Mouse (Mus musculus): ENCODE measurements at regions not wholly inside any gene's neighbourhood (a gene's known extent, or its start where the extent isn't known, plus 50 kb on each side); places are given as distances from the start of the nearest gene placed in this dataset.
A peak's percentile ranks its signal among the peaks of the same experiment; 100 is the strongest.

DNA sequence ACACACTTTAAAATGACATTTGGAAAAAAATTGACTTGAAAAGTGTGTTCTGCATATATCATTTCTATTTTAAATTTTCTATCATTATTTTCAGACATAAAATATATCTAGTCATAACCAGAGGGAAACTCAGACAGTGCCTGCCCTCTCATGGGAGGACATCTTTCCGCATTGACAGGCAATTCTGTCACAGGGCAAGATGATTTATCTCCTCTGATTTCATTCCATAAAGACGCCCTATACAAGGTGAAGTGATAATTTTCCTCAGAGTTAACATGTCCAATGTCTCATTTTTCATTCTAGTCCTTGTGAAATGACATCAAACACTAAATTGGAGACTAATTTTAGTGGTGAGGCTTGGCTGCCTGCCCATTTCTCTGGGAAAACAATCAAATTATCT lies 643.6 kb downstream of the Brinp3 start:
- no peaks in the 10 kb centered on the region for H3K36me3 ChIP-seq (ENCODE audit: control insufficient read depth in 1 of 2, insufficient read depth in 2 of 2, low read length in 2 of 2)
- no peaks in the 10 kb centered on the region for H3K79me2 ChIP-seq (ENCODE audit: control insufficient read depth, insufficient read depth, low read length, poor library complexity)
- no peaks in the 10 kb centered on the region for H3K9me3 ChIP-seq (replicated peaks; ENCODE audit: insufficient read depth, low read length)
- H3K27ac ChIP-seq (ENCODE audit: control insufficient read depth, low read depth, low read length) = no peak overlapping the region
- DNase-seq (ENCODE audit: low read depth, low spot score) = peak; percentile 22
- no peaks in the 10 kb centered on the region for H3K27me3 ChIP-seq (ENCODE audit: control insufficient read depth in 1 of 2, insufficient read depth in 2 of 2, low read length in 2 of 2)
- H3K4me3 ChIP-seq (ENCODE audit: control insufficient read depth in 1 of 2, insufficient read depth in 1 of 2, low read depth in 2 of 2, low read length in 2 of 2) = no peak overlapping the region
- no peak for TF ChIP-seq GABPA (IDR thresholded peaks at IDR 0.05; ENCODE audit: low read depth, low read length)
- no peak for TF ChIP-seq ZKSCAN1 (IDR thresholded peaks at IDR 0.05; ENCODE audit: low read depth, low read length)
- no peak for TF ChIP-seq TCF12 (IDR thresholded peaks at IDR 0.05; ENCODE audit: low read depth, low read length)
- no peak for TF ChIP-seq ZNF384 (IDR thresholded peaks at IDR 0.05; ENCODE audit: low read depth, low read length)
- no peak for TF ChIP-seq SMC3 (IDR thresholded peaks at IDR 0.05; ENCODE audit: low read depth, low read length)
- no peak for TF ChIP-seq MEF2A (IDR thresholded peaks at IDR 0.05; ENCODE audit: extremely low read depth, insufficient replicate concordance, low read depth, low read length, poor library complexity, severe bottlenecking)
- TF ChIP-seq CHD2 (IDR thresholded peaks at IDR 0.05; ENCODE audit: low read length) = no peak
- no peak for TF ChIP-seq RAD21 (IDR thresholded peaks at IDR 0.05; ENCODE audit: low read depth, low read length)
- TF ChIP-seq POLR2A (IDR thresholded peaks at IDR 0.05; ENCODE audit: control insufficient read depth in 1 of 2, insufficient read depth in 1 of 2, low read depth in 1 of 2, low read length in 2 of 2, poor library complexity in 1 of 2) = no peak
- no peak for TF ChIP-seq HCFC1 (IDR thresholded peaks at IDR 0.05; ENCODE audit: low read depth, low read length)
- no peak for TF ChIP-seq ETS1 (IDR thresholded peaks at IDR 0.05; ENCODE audit: low read depth, low read length)
- no peak for TF ChIP-seq USF1 (IDR thresholded peaks at IDR 0.05; ENCODE audit: low read depth, low read length)
- no peaks in the 10 kb centered on the region for H3K4me1 ChIP-seq (ENCODE audit: control insufficient read depth in 1 of 2, insufficient read depth in 2 of 2, low read length in 2 of 2)
- H3K9ac ChIP-seq (ENCODE audit: control insufficient read depth, low read depth, low read length, poor library complexity, severe bottlenecking) = no peak overlapping the region

- H3K27ac ChIP-seq (ENCODE audit: control insufficient read depth, low read depth, low read length) = no peak overlapping the region
- no peak overlapping the region for H3K9ac ChIP-seq (ENCODE audit: control insufficient read depth, low read depth, low read length, poor library complexity, severe bottlenecking)
- H3K4me3 ChIP-seq (ENCODE audit: control insufficient read depth in 1 of 2, insufficient read depth in 1 of 2, low read depth in 2 of 2, low read length in 2 of 2) = no peak overlapping the region
- no peak for DNase-seq (ENCODE audit: low read depth, low spot score)
- no peaks in the 10 kb centered on the region for H3K4me1 ChIP-seq (ENCODE audit: control insufficient read depth in 1 of 2, insufficient read depth in 2 of 2, low read length in 2 of 2)
- no peaks in the 10 kb centered on the region for H3K36me3 ChIP-seq (ENCODE audit: control insufficient read depth in 1 of 2, insufficient read depth in 2 of 2, low read length in 2 of 2)
- TF ChIP-seq MEF2A (IDR thresholded peaks at IDR 0.05; ENCODE audit: extremely low read depth, insufficient replicate concordance, low read depth, low read length, poor library complexity, severe bottlenecking) (no peak), ZC3H11A (IDR thresholded peaks at IDR 0.05; ENCODE audit: low read depth, low read length) (no peak), SIN3A (IDR thresholded peaks at IDR 0.05; ENCODE audit: low read length) (no peak), GATA1 (IDR thresholded peaks at IDR 0.05; ENCODE audit: low read depth, low read length) (no peak), TAL1 (IDR thresholded peaks at IDR 0.05; ENCODE audit: low read length) (no peak), ETS1 (IDR thresholded peaks at IDR 0.05; ENCODE audit: low read depth, low read length) (no peak), ZKSCAN1 (IDR thresholded peaks at IDR 0.05; ENCODE audit: low read depth, low read length) (no peak), E2F4 (IDR thresholded peaks at IDR 0.05; ENCODE audit: borderline replicate concordance, low read depth, low read length) (no peak), ZNF384 (IDR thresholded peaks at IDR 0.05; ENCODE audit: low read depth, low read length) (no peak), USF1 (IDR thresholded peaks at IDR 0.05; ENCODE audit: low read depth, low read length) (no peak), MAZ (IDR thresholded peaks at IDR 0.05; ENCODE audit: low read depth, low read length) (no peak), GABPA (IDR thresholded peaks at IDR 0.05; ENCODE audit: low read depth, low read length) (no peak), TBP (IDR thresholded peaks at IDR 0.05; ENCODE audit: low read depth, low read length) (no peak), POLR2AphosphoS5 (IDR thresholded peaks at IDR 0.05; ENCODE audit: borderline replicate concordance, low read depth, low read length) (no peak), JUND (IDR thresholded peaks at IDR 0.05; ENCODE audit: low read depth, low read length) (no peak), TCF12 (IDR thresholded peaks at IDR 0.05; ENCODE audit: low read depth, low read length) (no peak), KAT2A (conservative IDR thresholded peaks at IDR 0.05; ENCODE audit: low read depth, low read length) (no peak), SMC3 (IDR thresholded peaks at IDR 0.05; ENCODE audit: low read depth, low read length) (no peak)
- no peaks in the 10 kb centered on the region for H3K27me3 ChIP-seq (ENCODE audit: control insufficient read depth in 1 of 2, insufficient read depth in 2 of 2, low read length in 2 of 2)
- H3K9me3 ChIP-seq (replicated peaks; ENCODE audit: insufficient read depth, low read length) = no peaks in the 10 kb centered on the region
- no peaks in the 10 kb centered on the region for H3K79me2 ChIP-seq (ENCODE audit: control insufficient read depth, insufficient read depth, low read length, poor library complexity)
Observed at GRCm38 (mm10) chr1:147175350-147175749, 680.8 kb downstream of the Brinp3 start.

Measured in MEL (cell line).